Mouse (Mus musculus) small intestine, adult 2 months (tissue): ENCODE results near the gene Gm10181. TPM values are rescaled to one million over a fixed set of nuclear protein-coding genes. Genes with fewer than 3 reads are reported as not detected.
"Not testable (repeated sequence)": the region's sequence is repeated elsewhere in the genome, so short reads cannot be mapped to it uniquely, and the experiment has no call there.

Experiments used
- H3K27ac ChIP-seq: fragments of 200-500 bp; 2 replicates; pipeline ENCODE4 v1.5.1; 2012; ENCODE audit warnings: low read depth, low read length, control low read depth, inconsistent platforms; ENCODE audit not compliant: insufficient read depth
- H3K27me3 ChIP-seq: fragments of 200-500 bp; 2 replicates; pipeline ENCODE4 v1.6.1; 2012; ENCODE audit warnings: mild to moderate bottlenecking, moderate library complexity, low read length, inconsistent platforms; ENCODE audit not compliant: control insufficient read depth, insufficient read depth
- H3K36me3 ChIP-seq: fragments of 200-500 bp; 2 replicates; pipeline ENCODE4 v1.6.1; 2012; ENCODE audit warnings: mild to moderate bottlenecking, low read length, control low read depth, inconsistent platforms; ENCODE audit not compliant: control insufficient read depth, insufficient read depth
- H3K4me1 ChIP-seq: fragments of 200-500 bp; 2 replicates; pipeline ENCODE4 v1.6.1; 2012; ENCODE audit warnings: low read length, inconsistent platforms, mixed read lengths; ENCODE audit not compliant: control insufficient read depth, insufficient read depth, insufficient read length
- H3K4me3 ChIP-seq: fragments of 200-500 bp; 2 replicates; pipeline ENCODE4 v1.5.1; 2012; ENCODE audit warnings: low read depth, mild to moderate bottlenecking, control low read depth, inconsistent platforms, low read length, moderate library complexity
- CTCF ChIP-seq: fragments of 200-500 bp; IDR thresholded peaks from 2 replicates; pipeline ENCODE4 v1.5.1; 2012; ENCODE audit warnings: low read depth, mild to moderate bottlenecking, control low read depth, inconsistent platforms, low read length, moderate library complexity, mixed read lengths; ENCODE audit not compliant: insufficient replicate concordance, insufficient read length; ENCODE audit errors: extremely low read depth
- POLR2A ChIP-seq: fragments of 200-500 bp; IDR thresholded peaks from 2 replicates; pipeline ENCODE4 v1.6.1; 2012; ENCODE audit warnings: low read depth, mild to moderate bottlenecking, control low read depth, inconsistent platforms, low read length, moderate library complexity
- WGBS: fragments of 180-500 bp; shearing (Covaris S2); methylation state at CpG from one replicate; pipeline ENCODE4 v1.1.7; 2018; 5-methylcytosine and 5-hydroxymethylcytosine counted together
- polyA plus RNA-seq: library from polyadenylated mRNA; depleted of rRNA; stranded (reverse); fragments of >200 nt; gene quantifications from 2 replicates; pipeline ENCODE4 v1.2.3, GENCODE M21; 2012; rRNA removed

Gene Gm10181
- polyA plus RNA-seq, 1 experiment = not detected

- TF ChIP-seq POLR2A (no peak), CTCF (no peak)
- Histone ChIP-seq H3K4me1 (no peaks in the 10 kb centered on the region), H3K27me3 (no peaks in the 10 kb centered on the region), H3K4me3 (no peak overlapping the region), H3K27ac (no peak overlapping the region), H3K36me3 (peaks cover 32% of the 10 kb centered on the region)
Observed at GRCm38 (mm10) chr9:25104638-25105037, 15.4 kb downstream of the Gm10181 start.

- not testable (repeated sequence) for H3K27me3 ChIP-seq, H3K27ac ChIP-seq, H3K4me1 ChIP-seq, H3K4me3 ChIP-seq
- WGBS = 92% methylated on average over 1 of the region's 1 CpGs
- H3K36me3 ChIP-seq = peaks cover 16% of the 10 kb centered on the region
Observed at GRCm38 (mm10) chr9:25123590-25123989, 34.4 kb downstream of the Gm10181 start.

GRCm38 (mm10) chr9:25124048-25124447 is 34.8 kb downstream of the Gm10181 start:
- no peak overlapping the region for H3K27ac ChIP-seq
- TF ChIP-seq POLR2A (no peak), CTCF (no peak)
- no peaks in the 10 kb centered on the region for H3K4me1 ChIP-seq
- no peaks in the 10 kb centered on the region for H3K27me3 ChIP-seq
- H3K4me3 ChIP-seq = no peak overlapping the region
- peaks cover 13% of the 10 kb centered on the region for H3K36me3 ChIP-seq
- 86% methylated on average over 2 of the region's 2 CpGs for WGBS

- H3K36me3 ChIP-seq = peaks cover 7% of the 10 kb centered on the region
- H3K4me3 ChIP-seq = no peak overlapping the region
- no peak overlapping the region for H3K27ac ChIP-seq
- no peaks in the 10 kb centered on the region for H3K27me3 ChIP-seq
- no peak for TF ChIP-seq CTCF
- TF ChIP-seq POLR2A = no peak
- H3K4me1 ChIP-seq = no peaks in the 10 kb centered on the region
Observed at GRCm38 (mm10) chr9:25132253-25132652, 43.0 kb downstream of the Gm10181 start.

GRCm38 (mm10) chr9:25132920-25133319 is 43.7 kb downstream of the Gm10181 start:
- Histone ChIP-seq H3K4me3 (no peak overlapping the region), H3K36me3 (peaks cover 7% of the 10 kb centered on the region), H3K4me1 (no peaks in the 10 kb centered on the region), H3K27me3 (no peaks in the 10 kb centered on the region), H3K27ac (no peak overlapping the region)
- 45% methylated on average over 4 of the region's 4 CpGs for WGBS
- TF ChIP-seq POLR2A (no peak), CTCF (no peak)

GRCm38 (mm10) chr9:25138900-25139299 is 49.7 kb downstream of the Gm10181 start:
- no peaks in the 10 kb centered on the region for H3K36me3 ChIP-seq
- H3K4me3 ChIP-seq = no peak overlapping the region
- no peaks in the 10 kb centered on the region for H3K27me3 ChIP-seq
- no peaks in the 10 kb centered on the region for H3K4me1 ChIP-seq
- WGBS = 98% methylated on average over 1 of the region's 1 CpGs
- no peak overlapping the region for H3K27ac ChIP-seq
- TF ChIP-seq CTCF (no peak), POLR2A (no peak)

Other genes starting within 250 kb of the Gm10181 start
- 28.8 and 50.4 TPM in 2 replicates for gene Herpud2, start 62.4 kb downstream of the Gm10181 start, polyA plus RNA-seq
- gene Sept7, start 163.0 kb downstream of the Gm10181 start, polyA plus RNA-seq = 0.85 and 2.4 TPM in 2 replicates